Mouse (Mus musculus) liver, postnatal 0 days (tissue): Measurements from ENCODE around the gene Rnf208. TPM values are rescaled to one million over a fixed set of nuclear protein-coding genes. Genes with fewer than 3 reads are reported as not detected.

Experiments
- ATAC-seq: fragments of 200-750 bp; cut with Nextera tagmentation; 2 replicates; pipeline ENCODE4 v1.8.0; 2017; ENCODE audit warnings: mild to moderate bottlenecking, moderate library complexity
- DNase-seq: peaks from one replicate; pipeline ENCODE4 v3.0.0-alpha.2; 2016
- H3K27ac ChIP-seq: fragments of 300-500 bp; sonication (generic); 2 replicates; pipeline ENCODE4 v1.5.1; 2014; ENCODE audit warnings: antibody characterized with exemption, moderate library complexity, mild to moderate bottlenecking, low read depth
- H3K27me3 ChIP-seq: fragments of 300-500 bp; sonication (generic); 2 replicates; pipeline ENCODE4 v1.6.1; 2014; ENCODE audit warnings: low read length, control low read depth, mixed read lengths; ENCODE audit not compliant: insufficient read depth
- H3K36me3 ChIP-seq: fragments of 300-500 bp; sonication (generic); replicated peaks from 2 replicates; pipeline ENCODE4 v1.6.1; 2014; ENCODE audit warnings: mild to moderate bottlenecking, control low read depth, low read length, moderate library complexity, mixed read lengths; ENCODE audit not compliant: insufficient read depth
- H3K4me1 ChIP-seq: fragments of 300-500 bp; sonication (generic); 2 replicates; pipeline ENCODE4 v1.6.1; 2014; ENCODE audit warnings: antibody characterized with exemption, mild to moderate bottlenecking, control low read depth; ENCODE audit not compliant: insufficient read depth
- H3K4me2 ChIP-seq: fragments of 300-500 bp; sonication (generic); 2 replicates; pipeline ENCODE4 v1.6.1; 2014; ENCODE audit warnings: low read depth, mild to moderate bottlenecking, low read length, moderate library complexity, mixed read lengths
- H3K4me3 ChIP-seq: fragments of 300-500 bp; sonication (generic); 2 replicates; pipeline ENCODE4 v1.5.1; 2014; ENCODE audit warnings: low read depth, low read length
- H3K9ac ChIP-seq: fragments of 300-500 bp; sonication (generic); replicated peaks from 2 replicates; pipeline ENCODE4 v1.6.1; 2014; ENCODE audit warnings: mild to moderate bottlenecking, moderate library complexity
- H3K9me3 ChIP-seq: fragments of 300-500 bp; sonication (generic); 2 replicates; pipeline ENCODE4 v1.6.1; 2016; ENCODE audit warnings: mild to moderate bottlenecking, control low read depth, low read length, mixed read lengths
- CTCF ChIP-seq: sonication (generic); IDR thresholded peaks from 2 replicates; pipeline ENCODE4 v1.5.1; 2016; ENCODE audit warnings: antibody characterized with exemption, low read depth
- EP300 ChIP-seq: IDR thresholded peaks from 2 replicates; pipeline ENCODE4 v1.6.1; 2016; ENCODE audit warnings: antibody characterized with exemption, low read depth, mild to moderate bottlenecking
- WGBS: fragments of 180-500 bp; shearing (Covaris S2); extraction: QIAGEN DNeasy Blood & Tissue Kit; methylation state at CpG from one replicate; pipeline ENCODE4 v1.1.7; 2014; ENCODE audit not compliant: insufficient replicate concordance; 5-methylcytosine and 5-hydroxymethylcytosine counted together
- polyA plus RNA-seq: library from polyadenylated mRNA; unstranded; fragments of >200 nt; fragmentation: Nextera tagmentation; extraction: Ambion mirVana; gene quantifications from 2 replicates; pipeline ENCODE4 v1.2.1, GENCODE M21; 2015

Gene Rnf208
- polyA plus RNA-seq, 1 experiment from 2014 or later = 0.11 TPM

GRCm38 (mm10) chr2:25234050-25234449 is 8.0 kb upstream of the Rnf208 start, which contains the start of gene Slc34a3:
TSS of gene Slc34a3 (minus strand) at chr2:25234364.
- Histone ChIP-seq H3K27me3 (no peaks in the 10 kb centered on the region), H3K9me3 (no peaks in the 10 kb centered on the region), H3K27ac (no peak within 1 kb of the TSS), H3K4me3 (no peak within 1 kb of the TSS), H3K4me1 (peaks cover under 1% of the 10 kb centered on the region; the same call in 1 of the 2 replicates), H3K4me2 (no peak within 1 kb of the TSS), H3K9ac (no peak within 1 kb of the TSS), H3K36me3 (no peaks in the 10 kb centered on the region)
- WGBS = 60% methylated on average over 3 of the region's 3 CpGs
- DNase-seq (no peak), ATAC-seq (no peak)
- TF ChIP-seq CTCF (no peak), EP300 (no peak)

DNA sequence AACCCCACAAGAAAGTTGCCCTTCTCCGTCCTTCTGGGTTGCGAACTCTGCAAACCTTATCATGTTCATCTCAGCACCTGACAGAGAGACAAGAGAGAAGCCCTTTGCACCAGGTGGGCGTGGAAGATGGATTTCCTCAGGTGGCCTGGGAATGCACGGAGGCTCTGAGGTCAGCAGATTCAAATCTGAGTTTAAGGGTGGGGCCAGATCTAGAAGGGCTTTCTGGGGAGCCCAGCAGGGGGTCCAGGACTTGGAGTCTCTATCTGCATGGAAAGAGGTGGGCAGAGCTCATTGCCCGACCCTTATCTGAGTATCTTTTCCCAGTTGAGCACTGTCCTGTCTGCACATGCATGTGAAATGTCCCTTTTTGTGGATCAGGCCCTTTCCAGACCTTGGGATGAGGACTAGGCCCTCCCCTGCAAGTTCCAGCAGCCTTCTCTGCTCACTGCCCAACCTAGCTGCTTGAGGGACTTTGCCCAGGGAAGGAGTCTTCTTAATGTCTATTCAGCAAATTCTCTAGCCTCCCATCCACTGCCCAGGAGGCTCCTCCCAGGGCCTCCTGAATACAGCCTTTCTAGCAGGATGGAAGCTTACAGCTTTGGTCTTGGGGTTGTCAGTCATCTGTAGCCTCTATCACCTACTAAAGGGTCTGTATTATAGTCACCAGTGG is 7.4 kb upstream of the Rnf208 start:
- 64% methylated on average over 5 of the region's 5 CpGs for WGBS
- TF ChIP-seq CTCF (no peak), EP300 (no peak)
- Histone ChIP-seq H3K9ac (no peak overlapping the region), H3K9me3 (no peaks in the 10 kb centered on the region), H3K4me3 (no peak overlapping the region), H3K27me3 (no peaks in the 10 kb centered on the region), H3K4me1 (no peaks in the 10 kb centered on the region; the same call in 1 of the 2 replicates), H3K27ac (no peak overlapping the region), H3K36me3 (no peaks in the 10 kb centered on the region), H3K4me2 (no peak overlapping the region)
- DNase-seq = no peak
- no peak for ATAC-seq

- TF ChIP-seq CTCF (no peak), EP300 (no peak)
- no peak for DNase-seq
- no peak for ATAC-seq
- no peaks in the 10 kb centered on the region for H3K9me3 ChIP-seq
- 39% methylated on average over 8 of the region's 8 CpGs for WGBS
- peaks cover 8% of the 10 kb centered on the region for H3K27me3 ChIP-seq
- H3K4me1 ChIP-seq = peaks cover 14% of the 10 kb centered on the region
- no peak within 1 kb of the TSS for H3K4me3 ChIP-seq
- H3K4me2 ChIP-seq = no peak within 1 kb of the TSS
- H3K27ac ChIP-seq = no peak within 1 kb of the TSS
- H3K9ac ChIP-seq = no peak within 1 kb of the TSS
- no peaks in the 10 kb centered on the region for H3K36me3 ChIP-seq
These were observed 5.4 kb upstream of the Rnf208 start, which contains the start of gene Rnf224 for GRCm38 (mm10) chr2:25236614-25237013. TSS of gene Rnf224 (minus strand) at chr2:25236787.

DNA sequence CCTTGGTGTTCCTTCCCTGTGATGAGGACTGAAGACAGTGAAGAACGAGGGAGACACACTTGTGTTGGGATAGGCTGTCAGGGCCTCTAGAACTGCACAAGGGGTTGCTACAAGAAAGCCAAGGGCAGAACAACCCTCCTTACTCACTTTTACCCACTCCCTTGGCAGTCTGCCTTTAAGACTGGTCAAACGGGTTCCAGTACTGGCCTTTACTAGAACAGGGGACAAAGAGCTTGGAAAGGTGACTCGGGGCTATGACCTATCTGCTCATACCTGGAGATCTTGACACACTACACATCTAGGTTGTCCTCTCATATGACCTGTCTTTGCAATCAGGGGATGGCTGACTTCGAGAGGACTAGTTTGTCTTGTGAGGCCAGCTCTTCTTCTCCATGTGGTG is 4.5 kb upstream of the Rnf208 start:
- H3K4me3 ChIP-seq = no peak overlapping the region
- no peaks in the 10 kb centered on the region for H3K36me3 ChIP-seq
- 64% methylated on average over 4 of the region's 4 CpGs for WGBS
- no peak overlapping the region for H3K4me2 ChIP-seq
- H3K9me3 ChIP-seq = no peaks in the 10 kb centered on the region
- H3K27me3 ChIP-seq = peaks cover 16% of the 10 kb centered on the region
- TF ChIP-seq EP300 (no peak), CTCF (no peak)
- DNase-seq (no peak), ATAC-seq (no peak)
- peaks cover 22% of the 10 kb centered on the region for H3K4me1 ChIP-seq
- no peak overlapping the region for H3K27ac ChIP-seq
- no peak overlapping the region for H3K9ac ChIP-seq

- no peak for TF ChIP-seq CTCF
- TF ChIP-seq EP300 = no peak
- H3K27me3 ChIP-seq = peaks cover 22% of the 10 kb centered on the region
- ATAC-seq (no peak), DNase-seq (no peak)
- no peaks in the 10 kb centered on the region for H3K36me3 ChIP-seq
- no peak overlapping the region for H3K27ac ChIP-seq
- H3K4me1 ChIP-seq = peaks cover 23% of the 10 kb centered on the region
- H3K4me2 ChIP-seq = no peak overlapping the region
- no peaks in the 10 kb centered on the region for H3K9me3 ChIP-seq
- no peak overlapping the region for H3K9ac ChIP-seq
- no peak overlapping the region for H3K4me3 ChIP-seq
These were observed 3.9 kb upstream of the Rnf208 start for GRCm38 (mm10) chr2:25238106-25238505.

GRCm38 (mm10) chr2:25239766-25240165 is 2.3 kb upstream of the Rnf208 start:
- H3K4me2 ChIP-seq = no peak overlapping the region
- H3K27ac ChIP-seq = no peak overlapping the region
- H3K27me3 ChIP-seq = peaks cover 26% of the 10 kb centered on the region
- H3K4me3 ChIP-seq = no peak overlapping the region
- H3K9ac ChIP-seq = no peak overlapping the region
- DNase-seq = no peak
- H3K4me1 ChIP-seq = peaks cover 23% of the 10 kb centered on the region
- TF ChIP-seq CTCF (no peak), EP300 (no peak)
- no peaks in the 10 kb centered on the region for H3K36me3 ChIP-seq
- 83% methylated on average over 3 of the region's 3 CpGs for WGBS
- ATAC-seq = no peak
- no peaks in the 10 kb centered on the region for H3K9me3 ChIP-seq
